Mouse (Mus musculus) kidney, postnatal 14 days (tissue): ENCODE measurements around the gene Vamp8.

Experiments used
- DNase-seq: peaks from one replicate; pipeline ENCODE4 v3.0.0; 2022; ENCODE audit warnings: mixed read lengths

Gene Vamp8

GRCm38 (mm10) chr6:72347166-72347941 lies 43.1 kb downstream of the Vamp8 start, which contains the start of gene 0610030E20Rik:
Gene 0610030E20Rik, plus strand, starts transcription at chr6:72347317.
- peak; percentile 92 for DNase-seq

GRCm38 (mm10) chr6:72346261-72346660 lies 44.2 kb downstream of the Vamp8 start:
- DNase-seq: no peak

- no peak for DNase-seq
Observed at GRCm38 (mm10) chr6:72345633-72346032, 44.9 kb downstream of the Vamp8 start.

DNA sequence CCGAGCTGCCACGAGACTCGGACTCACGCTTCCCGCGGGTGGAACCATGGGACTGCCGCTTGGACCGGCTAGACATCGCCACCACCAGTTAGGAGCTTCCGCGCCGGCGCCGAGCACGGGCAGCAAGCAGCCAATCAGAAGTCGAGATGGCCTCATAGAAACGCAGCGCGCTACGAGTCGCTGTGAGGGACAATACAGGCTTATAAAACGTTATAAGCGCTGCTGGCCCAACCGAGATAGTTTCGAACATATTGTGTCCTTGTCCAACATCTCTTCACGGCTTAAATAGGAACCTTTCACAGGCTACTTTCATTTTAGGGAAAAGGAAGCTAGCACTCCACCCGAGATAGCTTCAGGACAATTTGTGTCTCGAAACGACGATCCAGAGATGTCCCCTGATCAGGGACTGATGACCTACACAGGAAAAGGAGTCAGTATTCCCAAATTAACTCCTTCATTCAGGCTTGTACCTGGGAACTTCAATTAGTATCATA lies 45.4 kb downstream of the Vamp8 start, which contains the start of gene Usp39:
Gene Usp39, minus strand, starts transcription at position 111 of the 494 bp plus-strand sequence.
- peak; percentile 96 for DNase-seq

- no peak for DNase-seq
Observed at GRCm38 (mm10) chr6:72344396-72345073, 46.0 kb downstream of the Vamp8 start.

DNA sequence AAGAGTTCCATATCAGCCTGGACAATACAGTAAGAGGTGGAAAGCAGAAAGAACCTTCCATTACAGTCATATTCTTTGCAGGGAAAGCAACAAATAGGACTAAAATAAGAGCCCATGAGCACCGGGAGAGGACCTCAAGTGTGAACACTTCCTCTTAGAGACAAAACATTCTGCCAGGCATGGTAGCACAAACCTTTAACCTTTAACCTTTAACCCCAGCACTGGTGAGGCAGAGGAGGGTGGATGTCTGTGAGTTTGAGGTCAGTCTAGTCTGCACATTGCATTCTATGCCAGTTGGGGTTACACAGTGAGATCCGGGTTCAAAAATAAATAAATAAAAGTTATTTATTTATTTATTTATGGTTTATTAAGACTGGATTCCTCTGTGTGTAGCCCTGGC lies 50.0 kb downstream of the Vamp8 start:
- no peak for DNase-seq
